Mouse (Mus musculus) ovary, adult 18-20 months (tissue): Measurements from ENCODE around the gene Gm21996.
"Not testable (repeated sequence)": the region's sequence is repeated elsewhere in the genome, so short reads cannot be mapped to it uniquely, and the experiment has no call there.

ENCODE experiments used
- DNase-seq: peaks from one replicate; pipeline ENCODE4 v3.0.0; 2022; ENCODE audit warnings: low spot score, mixed read lengths

Gene Gm21996

DNA sequence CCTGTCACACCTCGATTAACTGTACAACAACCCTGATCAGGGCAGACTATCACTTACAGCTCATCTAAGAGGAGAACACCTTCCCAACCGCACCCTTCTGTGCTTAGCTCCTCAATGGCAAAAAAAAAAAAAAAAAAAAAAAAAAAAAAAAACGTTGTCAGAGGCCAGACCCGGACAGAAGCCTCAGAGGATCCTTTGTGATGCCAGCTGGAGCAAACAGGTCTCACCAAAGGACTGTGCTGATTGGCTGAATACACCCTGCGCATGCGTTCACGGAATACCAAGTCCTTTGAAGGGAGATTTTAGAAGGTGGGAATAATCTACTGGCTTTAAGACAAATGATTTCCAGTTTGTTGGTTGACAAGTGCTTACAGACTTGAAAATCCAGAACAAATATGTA lies at the start of gene Gm21996:
TSS of gene Gm21996 (minus strand) at position 101 of the 400 bp plus-strand sequence.
- DNase-seq: not testable (repeated sequence)
